Mouse (Mus musculus): Measurements from ENCODE around the gene Dcaf6.

Gene Dcaf6

DNA sequence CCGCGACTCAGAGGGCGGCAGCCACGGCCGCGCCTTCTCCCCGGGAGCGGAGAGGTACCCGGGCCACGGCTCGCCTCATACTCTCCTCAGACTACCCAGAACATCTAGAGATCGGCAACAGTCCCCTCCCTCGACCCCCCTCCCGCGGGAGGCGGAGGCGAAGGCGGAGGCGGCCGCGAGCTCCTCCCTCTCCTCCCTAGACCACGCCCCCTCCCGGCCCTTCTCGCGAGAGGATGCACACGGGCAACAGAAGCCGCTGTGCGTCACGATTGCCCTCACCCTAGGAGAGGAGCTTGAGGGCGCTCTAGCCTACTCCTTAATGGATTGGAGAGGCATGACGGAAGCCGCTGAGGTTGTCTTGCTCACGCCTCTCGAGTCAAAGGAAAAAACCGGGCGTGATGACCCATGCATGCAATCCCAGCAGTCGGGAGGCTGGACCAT is at the start of gene Dcaf6, which contains the start of gene Mpc2:
Dcaf6 (minus strand) TSS at position 116 of the 441 bp plus-strand sequence.
Mpc2 (plus strand) TSS at position 278 of the 441 bp plus-strand sequence.
- peak; percentile 99 for DNase-seq (ENCODE audit: low spot score)

DNA sequence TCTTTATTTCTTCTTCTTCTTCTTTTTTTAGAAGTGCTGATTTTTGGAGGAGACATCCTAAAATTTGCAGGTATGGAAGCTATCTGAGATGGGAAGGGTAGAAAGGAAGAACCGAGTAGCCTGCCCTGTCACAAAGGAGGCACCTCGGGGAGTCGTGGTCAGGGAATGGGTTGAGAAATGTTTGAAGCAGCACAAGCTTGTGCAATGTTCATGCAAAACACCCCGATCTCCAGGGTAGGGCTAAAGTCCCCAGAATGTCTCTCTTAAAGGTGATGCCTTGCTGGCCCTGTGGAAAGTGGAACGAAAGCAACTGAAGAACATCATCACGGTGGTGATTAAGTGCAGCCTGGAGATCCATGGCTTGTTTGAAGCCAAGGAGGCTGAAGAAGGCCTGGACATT is 46.0 kb upstream of the Dcaf6 start:
- DNase-seq (ENCODE audit: low spot score): no peak

DNA sequence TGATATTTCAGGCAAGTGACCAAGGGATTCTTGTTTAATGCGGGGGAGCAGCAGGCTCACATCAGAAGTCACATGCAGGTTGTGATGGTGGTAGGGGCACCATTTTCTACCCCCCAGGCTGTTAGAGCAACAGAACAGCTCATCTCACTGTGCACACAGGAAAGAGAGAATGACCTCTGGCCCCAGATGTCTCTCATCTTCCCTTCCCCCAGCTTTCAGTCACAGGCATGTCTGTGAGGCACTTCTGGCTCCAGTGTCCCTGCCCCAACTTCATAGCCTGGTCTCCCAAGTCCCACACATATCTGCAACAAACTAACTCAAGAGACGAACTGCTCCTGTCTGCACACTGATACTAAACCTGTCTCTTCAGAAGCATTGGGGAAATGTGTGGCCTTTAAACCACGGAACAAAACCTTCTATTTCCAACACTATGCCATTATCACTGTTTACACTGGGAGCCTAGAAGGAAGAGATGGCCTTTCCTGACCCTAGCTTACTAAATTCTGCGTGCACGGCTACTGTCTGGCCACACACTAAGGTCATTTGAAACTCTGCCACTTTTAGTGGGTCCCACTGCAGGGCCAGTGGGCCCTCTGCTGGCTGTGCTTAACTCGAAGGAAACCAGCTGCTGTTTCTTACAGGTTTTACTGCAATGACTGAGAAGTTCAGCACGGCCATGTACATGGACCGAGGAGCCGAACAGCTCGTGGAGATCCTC is 43.2 kb upstream of the Dcaf6 start:
- DNase-seq (ENCODE audit: low spot score): peak; percentile 75

DNA sequence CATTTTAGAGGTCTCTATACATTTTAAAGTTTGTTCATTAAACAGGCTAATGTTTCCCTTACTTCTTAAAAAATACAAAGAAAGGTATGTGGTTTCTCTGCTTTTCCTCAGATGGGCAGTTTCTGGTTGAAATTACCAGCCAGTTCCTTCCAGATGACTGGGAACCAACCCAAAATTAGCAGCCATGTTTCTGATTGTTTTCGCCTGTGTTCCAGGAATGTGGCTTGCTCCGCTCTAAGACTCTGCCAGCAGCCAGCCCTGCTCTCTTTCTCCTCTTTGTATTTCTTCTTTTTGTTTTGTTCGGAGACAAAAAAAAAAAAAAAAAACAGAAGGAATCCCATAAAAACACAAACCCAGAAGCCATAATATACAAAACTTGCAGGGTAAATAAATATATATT is 38.6 kb upstream of the Dcaf6 start:
- DNase-seq (ENCODE audit: low spot score): peak; percentile 88

DNA sequence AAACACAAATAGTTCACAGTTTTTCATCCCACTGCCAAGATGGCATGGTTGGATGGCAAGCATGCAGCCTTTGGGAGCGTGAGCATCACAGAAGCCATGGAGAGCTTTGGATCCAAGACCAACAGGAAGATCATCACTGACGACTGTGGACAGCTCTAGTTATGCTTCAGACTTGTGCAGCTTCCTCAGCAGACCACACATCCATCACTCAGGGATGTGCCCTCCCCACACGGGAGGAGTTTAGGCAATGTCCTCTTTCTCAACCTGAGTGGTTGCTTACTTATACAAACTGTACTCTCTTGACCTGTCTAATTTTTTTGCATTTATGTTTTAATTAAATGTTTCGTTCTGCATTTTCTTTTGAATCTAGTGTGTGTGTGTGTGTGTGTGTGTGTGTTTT is 28.9 kb upstream of the Dcaf6 start:
- no peak for DNase-seq (ENCODE audit: low spot score)

DNA sequence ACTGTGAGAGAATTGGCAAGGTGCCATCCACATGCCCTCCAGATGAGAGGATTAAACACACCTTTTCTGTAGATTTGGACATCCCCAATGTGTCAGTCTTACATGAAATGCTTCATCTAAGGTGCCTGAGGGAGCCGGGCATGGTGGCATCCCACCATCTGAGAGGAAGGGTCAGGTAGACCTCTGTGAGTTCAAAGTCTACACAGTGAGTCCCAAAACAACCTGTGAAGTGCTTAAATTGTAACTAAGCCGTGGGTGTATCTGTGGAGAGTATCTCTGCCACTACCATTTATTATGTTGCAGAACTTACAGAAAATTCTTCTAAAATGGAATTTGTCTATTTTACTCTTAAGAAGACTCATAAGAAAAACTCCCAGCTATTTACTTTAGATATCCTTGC is 25.8 kb upstream of the Dcaf6 start:
- no peak for DNase-seq (ENCODE audit: low spot score)

DNA sequence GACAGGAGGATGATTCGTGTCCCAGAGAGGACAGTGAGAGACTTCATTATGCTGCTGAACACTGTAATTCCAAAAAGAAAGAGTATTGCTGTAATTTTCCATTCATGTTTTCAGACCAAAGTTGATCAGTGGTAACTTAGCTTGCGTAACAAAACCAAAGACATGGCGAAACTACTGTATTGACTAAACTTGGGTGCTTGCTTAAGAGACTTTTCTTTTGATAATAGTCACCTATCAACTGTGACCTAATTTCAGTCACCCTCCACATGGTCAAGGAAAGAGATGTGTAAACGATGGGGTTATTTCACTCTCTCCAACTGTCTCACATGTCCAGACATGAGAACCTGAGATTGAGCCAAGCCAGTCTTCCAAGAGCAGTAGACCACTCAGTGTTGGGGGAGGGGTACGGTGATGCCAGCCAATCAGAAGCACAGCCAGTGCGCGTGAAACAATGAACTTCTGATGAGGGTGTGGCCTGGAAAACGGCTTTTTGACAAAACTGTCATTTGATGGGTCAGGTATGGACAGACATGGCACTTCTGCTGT is 24.5 kb upstream of the Dcaf6 start, which contains the start of gene Adcy10:
Adcy10 (plus strand) TSS at position 496 of the 546 bp plus-strand sequence.
- peak; percentile 62 for DNase-seq (ENCODE audit: low spot score)

DNA sequence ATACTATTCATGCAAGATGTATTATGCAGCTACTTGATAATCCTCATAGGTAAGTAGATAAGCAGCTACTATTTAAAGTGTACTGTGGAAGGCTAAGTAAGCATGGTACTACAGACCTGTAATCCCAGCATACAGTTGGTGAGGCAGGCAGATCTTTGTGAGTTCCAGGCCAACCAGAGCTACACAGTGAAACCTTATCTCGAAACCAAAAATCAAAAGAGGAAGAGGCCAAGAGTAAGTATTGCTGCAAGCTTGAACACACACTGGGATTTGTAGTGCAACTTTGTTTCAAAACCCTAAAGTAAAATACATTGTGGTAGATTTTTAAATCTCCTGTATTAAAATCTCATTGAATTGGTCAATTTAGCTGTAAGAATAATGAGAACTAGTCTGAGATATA is 11.2 kb upstream of the Dcaf6 start:
- no peak for DNase-seq (ENCODE audit: low spot score)

DNA sequence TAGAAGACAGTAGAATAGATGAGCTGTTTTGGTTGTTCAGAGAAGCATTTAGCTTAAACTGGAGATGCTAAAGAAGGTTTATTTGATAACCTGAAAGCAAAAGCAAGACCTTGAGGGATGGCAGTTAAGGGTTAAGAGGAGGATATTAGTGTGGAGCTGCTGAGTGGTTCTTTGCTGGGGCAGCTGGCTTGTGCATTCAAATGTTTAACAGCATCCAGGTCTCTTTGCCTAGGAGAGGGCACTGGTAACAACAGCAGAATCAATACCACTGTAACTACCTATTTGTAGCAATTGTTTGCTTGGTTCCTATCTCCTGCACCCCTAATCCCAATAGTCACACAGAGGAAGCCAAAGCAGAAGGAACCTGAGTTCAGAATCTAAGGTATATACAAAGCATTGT is 9.4 kb upstream of the Dcaf6 start:
- DNase-seq (ENCODE audit: low spot score): no peak

DNA sequence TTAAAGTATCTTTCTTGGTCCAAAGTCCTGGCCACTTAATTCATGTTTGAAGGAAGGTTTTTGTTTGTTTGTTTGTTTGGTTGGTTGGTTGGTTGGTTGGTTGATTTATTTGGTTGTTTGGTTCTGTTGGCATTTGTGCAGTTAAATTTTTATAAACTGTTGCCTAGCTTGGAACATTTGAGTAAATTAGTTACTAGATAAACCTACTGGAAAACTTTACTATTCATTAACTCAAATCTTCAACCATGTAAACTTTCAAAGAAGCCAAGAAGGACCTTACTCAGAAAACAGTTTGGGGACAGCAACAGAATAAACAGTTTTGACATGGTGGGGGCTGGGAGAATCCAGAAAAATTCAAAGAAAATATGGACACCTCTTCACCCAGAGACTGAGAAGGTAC is 8.7 kb upstream of the Dcaf6 start:
- no peak for DNase-seq (ENCODE audit: low spot score)

DNA sequence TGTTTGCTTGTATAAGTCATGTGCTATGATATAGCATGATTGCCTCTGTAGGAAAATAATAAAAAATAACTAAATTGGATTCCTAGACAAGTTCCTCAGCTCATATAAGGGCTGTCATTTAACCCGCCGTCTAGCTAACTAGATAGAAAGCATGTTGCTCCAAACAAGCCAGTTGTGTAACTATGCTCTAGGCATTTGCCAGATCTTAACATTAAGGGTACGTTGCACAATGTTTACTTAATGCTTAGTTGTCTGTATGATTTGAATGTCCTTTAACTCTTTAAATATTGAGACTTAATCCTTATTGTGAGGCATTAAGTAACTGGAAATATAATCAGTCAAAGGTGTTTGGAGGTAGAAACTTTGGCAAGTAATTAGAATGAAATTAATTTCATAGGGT is 4.3 kb upstream of the Dcaf6 start:
- no peak for DNase-seq (ENCODE audit: low spot score)

DNA sequence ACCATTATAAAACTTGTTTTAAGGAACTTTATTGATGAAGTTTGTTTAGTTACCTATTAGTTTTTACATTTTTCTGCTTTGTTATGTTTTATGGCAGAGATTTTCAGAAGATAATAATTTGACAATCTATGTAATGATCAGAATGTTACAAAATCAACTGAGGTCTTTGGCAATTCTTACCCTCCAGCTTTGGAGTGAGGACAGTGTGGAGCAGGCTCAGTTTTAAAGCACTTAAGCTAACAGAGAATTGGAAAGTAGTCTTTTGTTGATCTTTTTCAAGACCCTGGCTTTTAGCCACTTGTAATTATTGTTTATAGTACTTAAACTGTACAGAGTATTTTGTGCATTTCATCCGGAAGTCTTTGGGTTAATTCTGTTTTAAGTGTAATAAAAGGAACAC is 2.6 kb upstream of the Dcaf6 start:
- DNase-seq (ENCODE audit: low spot score): no peak

DNA sequence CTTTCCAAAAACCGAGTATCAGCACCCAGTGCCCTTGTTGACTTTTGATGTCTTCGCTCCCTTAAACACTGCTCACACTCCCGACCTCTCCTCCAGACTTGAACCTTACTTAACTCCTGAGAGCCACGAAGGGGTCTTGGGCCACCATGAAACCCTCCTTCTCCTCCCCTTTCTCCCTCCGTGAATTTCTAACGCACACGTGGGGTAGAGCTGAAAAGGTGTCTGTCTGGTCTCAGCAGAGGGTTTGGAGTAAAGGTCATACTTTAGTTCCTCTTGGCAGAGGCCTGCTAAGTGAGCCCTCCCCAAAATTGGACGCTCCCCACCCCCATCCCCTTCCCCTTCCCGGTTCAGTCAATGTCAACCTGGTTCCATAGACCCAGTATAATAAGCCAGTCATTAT is 1.4 kb upstream of the Dcaf6 start:
- no peak for DNase-seq (ENCODE audit: low spot score)

DNA sequence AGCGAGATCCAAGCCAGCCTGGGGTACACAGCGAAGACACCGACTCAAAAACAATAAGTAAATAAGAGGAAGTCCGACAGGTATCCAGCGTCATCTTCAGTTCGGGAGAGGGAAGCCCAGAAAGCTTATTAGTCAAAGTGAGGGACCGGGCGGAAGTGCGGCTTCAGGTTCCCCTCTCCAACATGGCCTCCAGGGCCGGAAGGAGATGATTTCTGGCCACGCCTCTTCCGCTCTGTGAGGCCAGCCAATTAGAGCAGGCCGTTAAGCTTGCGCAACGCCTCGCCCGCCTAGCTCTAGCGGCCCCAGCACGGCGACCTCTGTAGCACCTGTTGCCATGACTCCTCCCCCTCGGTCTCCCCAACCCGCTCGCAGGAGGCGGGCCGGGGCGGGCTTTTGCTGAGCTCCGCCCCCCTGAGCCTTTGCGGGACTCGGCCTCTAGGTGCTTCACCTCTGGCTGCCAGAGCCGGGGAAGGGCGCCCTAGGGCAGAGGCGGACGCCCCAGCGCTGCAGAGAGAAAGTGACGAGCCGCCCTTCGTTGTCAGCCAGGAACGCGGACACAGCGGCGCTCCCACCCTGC is 614 bp upstream of the Dcaf6 start:
- peak; percentile 100 for DNase-seq (ENCODE audit: low spot score)

DNA sequence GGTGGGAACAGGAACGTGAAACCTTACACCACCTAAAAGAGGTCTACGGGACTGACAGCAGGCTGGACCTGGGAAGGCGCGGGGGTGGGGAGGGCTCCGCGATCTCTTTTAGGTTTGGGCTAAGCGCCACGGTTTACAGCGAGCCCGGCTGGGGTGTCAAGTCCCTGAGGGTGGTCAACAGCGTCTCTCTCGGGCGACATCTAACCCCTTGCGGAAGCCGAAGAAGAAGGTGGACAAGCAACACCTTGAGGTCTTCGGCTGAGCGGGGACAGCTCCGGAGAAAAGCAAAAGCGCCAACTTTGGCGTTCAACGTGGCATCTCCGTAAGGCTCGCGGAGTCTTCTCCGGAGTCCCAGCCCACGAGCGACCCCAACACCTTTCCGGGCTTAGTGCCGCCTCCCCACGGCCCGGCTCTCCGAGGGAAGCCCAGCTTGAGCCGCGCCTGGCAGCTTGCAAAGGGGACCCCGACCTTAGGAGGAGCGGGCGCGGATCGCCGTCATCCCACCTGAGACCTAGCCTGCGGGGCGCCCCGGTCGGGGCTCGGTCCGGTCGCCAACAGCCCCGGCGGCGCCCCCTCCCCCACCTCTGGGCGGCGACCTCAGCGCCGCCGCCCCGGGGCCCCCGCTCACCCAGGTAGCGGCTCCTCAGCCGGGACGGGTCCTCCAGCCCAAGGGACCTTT is 633 bp downstream of the Dcaf6 start:
- DNase-seq (ENCODE audit: low spot score): peak; percentile 64

DNA sequence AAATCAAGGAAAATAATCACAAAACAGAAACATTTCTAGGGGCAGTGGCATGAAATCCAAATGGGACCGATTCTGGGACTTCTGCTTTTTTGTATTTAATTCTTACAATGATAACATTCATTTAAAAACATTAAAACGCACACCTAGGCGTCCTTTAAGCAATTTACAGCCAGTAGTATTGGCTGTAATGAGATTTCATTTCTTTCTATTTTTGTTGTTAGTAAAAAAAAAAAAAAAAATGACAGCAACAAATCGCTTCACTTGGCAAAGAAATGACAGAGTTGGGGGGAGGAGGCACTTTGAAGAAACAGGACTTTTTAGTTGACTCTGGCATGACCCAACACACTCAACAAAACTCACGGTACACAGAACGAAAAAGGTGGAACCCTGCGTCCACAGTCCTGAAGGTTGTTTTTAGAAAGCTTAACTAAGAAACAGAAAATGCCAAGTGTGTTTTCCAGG is 1.2 kb downstream of the Dcaf6 start:
- no peak for DNase-seq (ENCODE audit: low spot score)

DNA sequence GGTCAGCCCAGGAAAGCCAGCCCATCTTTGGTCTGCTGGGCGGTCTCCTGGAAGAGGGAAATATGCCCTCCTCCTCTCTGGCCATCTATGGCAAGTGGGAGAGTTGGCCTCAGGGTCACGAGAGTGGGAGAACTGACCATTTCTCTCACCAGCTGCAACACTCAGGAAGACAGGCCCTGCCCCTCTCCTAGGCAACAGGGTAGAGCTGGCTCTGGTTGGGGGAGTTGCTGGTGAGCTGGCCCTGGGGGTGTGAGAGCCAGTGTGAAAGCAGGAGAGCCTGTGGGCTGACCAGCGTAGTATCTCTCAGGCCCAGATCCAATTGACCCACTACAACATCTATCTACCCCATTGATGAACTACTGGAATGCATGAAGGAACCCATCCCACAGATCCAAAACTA is 18.6 kb downstream of the Dcaf6 start:
- no peak for DNase-seq (ENCODE audit: low spot score)

DNA sequence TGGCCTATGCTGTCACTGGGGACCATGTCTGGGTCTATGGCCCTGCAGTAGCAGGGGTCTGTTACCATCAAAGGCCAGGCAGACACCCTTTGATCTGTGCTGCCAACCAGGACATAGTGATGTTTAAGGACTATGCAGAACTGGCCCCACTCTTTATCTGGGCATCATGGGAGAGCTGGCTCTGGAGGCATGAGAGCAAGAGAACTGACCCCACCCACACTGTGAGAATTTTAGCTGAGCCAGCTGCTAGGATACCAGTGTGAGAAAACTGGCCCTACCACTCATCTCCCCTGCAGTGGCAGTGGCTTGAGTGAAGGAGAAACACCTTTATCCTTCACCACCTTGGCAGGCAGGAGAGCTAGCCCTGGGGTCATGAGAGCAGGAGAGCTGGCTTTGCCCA is 19.1 kb downstream of the Dcaf6 start:
- DNase-seq (ENCODE audit: low spot score): no peak

DNA sequence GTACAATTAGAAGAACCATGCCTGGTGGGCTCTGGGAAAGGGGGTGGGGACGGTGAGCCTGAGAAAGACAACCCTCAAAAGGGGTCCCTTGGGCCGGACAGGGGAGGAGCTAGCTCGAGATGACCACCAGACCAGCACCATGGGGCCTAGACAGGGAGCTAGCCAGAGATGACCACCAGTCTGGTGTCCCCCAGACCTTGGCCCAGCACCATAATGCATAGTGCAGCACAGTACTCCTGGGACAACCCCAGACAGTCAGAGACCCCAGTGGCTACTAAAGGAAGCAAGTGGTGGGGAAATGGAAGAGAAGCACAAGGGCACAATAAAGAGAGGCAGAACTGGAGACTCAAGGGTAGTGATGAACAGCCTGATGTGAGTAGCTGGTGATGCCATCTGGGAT is 19.5 kb downstream of the Dcaf6 start:
- DNase-seq (ENCODE audit: low spot score): no peak

DNA sequence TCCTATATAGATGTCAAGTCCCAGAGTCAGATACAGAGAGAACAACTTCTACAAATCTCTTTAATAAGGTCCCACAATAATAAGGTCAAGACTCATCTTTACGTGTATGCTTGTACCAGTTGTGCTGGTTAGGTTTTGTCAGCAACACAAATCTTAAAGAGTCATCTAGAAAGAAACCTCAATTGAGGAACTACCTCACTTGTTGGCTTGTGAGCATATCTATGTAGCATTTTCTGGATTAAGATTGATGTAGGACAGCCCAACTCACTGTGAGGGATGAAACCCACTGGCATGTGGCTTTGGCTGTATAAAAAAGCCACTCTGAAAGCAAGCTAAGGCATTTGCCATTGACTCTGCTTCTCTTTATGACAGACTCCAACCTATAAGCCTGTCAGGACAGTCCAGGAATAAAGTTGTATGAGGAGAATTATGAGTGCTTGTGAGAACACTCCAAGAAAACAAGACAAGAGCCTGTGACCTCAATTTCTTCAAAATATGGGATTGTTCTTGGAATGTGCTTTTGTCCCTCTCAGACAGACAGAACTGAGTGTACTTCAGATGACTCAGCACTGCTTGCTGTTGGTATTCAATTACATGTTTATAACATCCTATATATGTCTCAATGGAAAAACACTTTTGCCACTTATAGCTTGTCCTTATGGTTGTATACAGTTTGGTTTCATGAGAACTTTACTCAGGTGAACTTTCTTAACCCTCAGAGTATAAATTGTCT is 21.8 kb downstream of the Dcaf6 start:
- DNase-seq (ENCODE audit: low spot score): peak; percentile 42

DNA sequence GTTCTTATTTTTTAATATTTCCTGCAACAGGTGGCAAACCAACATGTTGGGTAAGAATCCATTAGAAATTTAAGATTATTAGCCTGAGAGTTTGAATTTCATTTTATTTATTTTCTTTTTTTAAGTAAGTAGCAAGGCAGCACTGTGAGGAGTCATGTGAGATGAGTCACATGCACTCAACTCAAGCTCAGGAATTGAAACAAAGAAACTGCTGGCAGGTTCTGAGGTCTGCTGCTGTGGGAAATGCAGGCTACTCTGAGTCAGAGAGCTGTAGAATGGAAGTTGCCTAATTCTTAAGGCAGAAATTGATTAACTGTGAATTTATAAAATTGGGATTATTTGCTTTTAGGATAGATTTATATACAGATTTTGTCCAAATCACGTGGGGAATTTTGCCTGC is 27.4 kb downstream of the Dcaf6 start:
- peak; percentile 64 for DNase-seq (ENCODE audit: low spot score)

DNA sequence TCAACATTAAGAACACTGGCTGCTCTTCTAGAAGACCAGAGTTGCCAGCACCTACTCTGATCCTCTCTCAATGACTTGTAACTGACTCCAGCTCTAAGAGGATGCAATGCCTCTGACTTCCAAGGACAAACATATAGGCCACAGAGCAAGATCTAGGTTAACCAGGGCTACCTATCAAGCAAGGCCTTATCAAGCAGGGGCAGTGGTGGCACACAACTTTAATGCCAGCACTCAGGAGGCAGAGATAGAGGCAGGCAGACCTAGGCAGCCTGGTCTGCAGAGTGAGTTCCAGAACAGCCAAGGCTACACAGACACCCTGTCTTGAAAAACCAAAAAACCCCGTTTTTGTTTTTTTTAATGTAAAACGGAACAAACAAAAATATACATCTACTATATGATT is 34.0 kb downstream of the Dcaf6 start:
- DNase-seq (ENCODE audit: low spot score): no peak
